Mouse (Mus musculus) limb, embryonic 12.5 days (tissue): ENCODE results near the gene Ppil6. TPM values are rescaled to one million over a fixed set of nuclear protein-coding genes. Genes with fewer than 3 reads are reported as not detected.

Source experiments
- ATAC-seq: fragments of 200-750 bp; cut with Nextera tagmentation; 2 replicates; pipeline ENCODE4 v1.8.0; 2017; ENCODE audit warnings: low read depth, moderate TSS enrichment; ENCODE audit not compliant: insufficient number of reproducible peaks, insufficient read depth, low FRiP score, low TSS enrichment
- H3K27ac ChIP-seq: fragments of 300-500 bp; sonication (generic); 2 replicates; pipeline ENCODE4 v1.5.1; 2016; ENCODE audit warnings: mild to moderate bottlenecking, moderate library complexity
- H3K27me3 ChIP-seq: fragments of 300-500 bp; sonication (generic); 2 replicates; pipeline ENCODE4 v1.6.1; 2016; ENCODE audit warnings: mild to moderate bottlenecking, moderate library complexity
- H3K36me3 ChIP-seq: fragments of 300-500 bp; sonication (generic); 2 replicates; pipeline ENCODE4 v1.6.1; 2016; ENCODE audit warnings: mild to moderate bottlenecking, moderate library complexity
- H3K4me1 ChIP-seq: fragments of 300-500 bp; sonication (generic); replicated peaks from 2 replicates; pipeline ENCODE4 v1.6.1; 2016
- H3K4me2 ChIP-seq: fragments of 300-500 bp; sonication (generic); 2 replicates; pipeline ENCODE4 v1.6.1; 2016; ENCODE audit warnings: mild to moderate bottlenecking, moderate library complexity
- H3K4me3 ChIP-seq: fragments of 300-500 bp; sonication (generic); replicated peaks from 2 replicates; pipeline ENCODE4 v1.5.1; 2016; ENCODE audit warnings: mild to moderate bottlenecking
- H3K9ac ChIP-seq: fragments of 300-500 bp; sonication (generic); replicated peaks from 2 replicates; pipeline ENCODE4 v1.6.1; 2016; ENCODE audit warnings: mild to moderate bottlenecking, moderate library complexity
- H3K9me3 ChIP-seq: fragments of 300-500 bp; sonication (generic); 2 replicates; pipeline ENCODE4 v1.6.1; 2016; ENCODE audit warnings: mild to moderate bottlenecking, moderate library complexity
- WGBS: fragments of 180-500 bp; shearing (Covaris S2); methylation state at CpG from one replicate; pipeline ENCODE4 v1.1.7; 2016; 5-methylcytosine and 5-hydroxymethylcytosine counted together
- polyA plus RNA-seq: library from polyadenylated mRNA; unstranded; fragments of >200 nt; fragmentation: Nextera tagmentation; extraction: Ambion mirVana; gene quantifications from 2 replicates; pipeline ENCODE4 v1.2.1, GENCODE M21; 2016

Ppil6 gene
- polyA plus RNA-seq, 1 experiment from 2014 or later, result 0.60 TPM

DNA sequence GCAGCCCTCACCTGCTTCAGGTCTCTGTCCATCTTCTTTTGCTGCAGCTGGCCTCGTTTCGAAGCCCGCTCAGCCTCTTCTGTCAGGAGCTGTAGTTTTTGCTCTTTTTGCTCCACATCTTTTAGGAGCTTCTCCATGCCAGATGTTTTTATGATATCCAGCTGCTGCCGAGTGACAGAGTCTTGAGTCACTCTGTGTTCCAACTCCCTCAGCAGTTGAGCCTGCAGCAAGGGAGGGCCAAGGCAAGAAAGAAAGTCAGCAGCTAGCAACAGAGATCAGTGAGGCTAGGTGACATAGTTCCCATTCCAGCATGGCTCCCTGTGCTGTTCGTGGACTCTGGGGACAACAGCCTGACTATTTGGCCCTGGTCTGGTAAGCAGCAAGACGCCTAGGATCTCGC lies 60.5 kb downstream of the Ppil6 start:
- Histone ChIP-seq H3K9ac (no peak overlapping the region), H3K9me3 (peaks cover 9% of the 10 kb centered on the region), H3K4me2 (no peak overlapping the region), H3K4me3 (no peak overlapping the region), H3K27ac (no peak overlapping the region), H3K27me3 (no peaks in the 10 kb centered on the region; the same call in 1 of the 2 replicates), H3K36me3 (no peaks in the 10 kb centered on the region), H3K4me1 (peaks cover 27% of the 10 kb centered on the region)
- ATAC-seq, result no peak
- WGBS, result 66% methylated on average over 7 of the region's 7 CpGs

DNA sequence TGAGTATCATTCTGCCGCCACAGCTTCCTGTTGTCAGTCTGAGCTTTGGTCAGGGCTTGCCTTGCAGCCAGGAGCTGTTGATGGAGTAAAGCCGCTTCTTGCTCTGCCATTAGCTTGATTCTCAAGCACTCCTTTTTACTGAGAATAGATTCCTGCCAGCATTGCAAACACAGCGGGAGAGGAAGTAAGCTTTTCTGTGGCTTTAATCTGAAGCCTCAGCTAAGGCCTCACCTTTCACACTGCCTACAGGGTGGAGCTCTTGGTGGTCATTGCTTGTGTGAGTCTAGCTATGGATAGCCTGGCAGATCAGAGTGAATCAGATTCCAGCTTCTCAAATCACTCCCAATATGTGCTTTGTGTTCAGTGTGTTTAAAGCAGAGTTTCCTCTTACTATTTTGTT lies 62.1 kb downstream of the Ppil6 start:
- H3K4me1 ChIP-seq, result peaks cover 27% of the 10 kb centered on the region
- peak overlapping the region; percentile 53; the same call in 1 of the 2 replicates for H3K27ac ChIP-seq
- H3K9ac ChIP-seq, result no peak overlapping the region
- no peak overlapping the region for H3K4me2 ChIP-seq
- H3K27me3 ChIP-seq, result no peaks in the 10 kb centered on the region; the same call in 1 of the 2 replicates
- H3K4me3 ChIP-seq, result no peak overlapping the region
- ATAC-seq, result no peak
- H3K36me3 ChIP-seq, result no peaks in the 10 kb centered on the region
- 30% methylated on average over 3 of the region's 3 CpGs for WGBS
- peaks cover 9% of the 10 kb centered on the region for H3K9me3 ChIP-seq

DNA sequence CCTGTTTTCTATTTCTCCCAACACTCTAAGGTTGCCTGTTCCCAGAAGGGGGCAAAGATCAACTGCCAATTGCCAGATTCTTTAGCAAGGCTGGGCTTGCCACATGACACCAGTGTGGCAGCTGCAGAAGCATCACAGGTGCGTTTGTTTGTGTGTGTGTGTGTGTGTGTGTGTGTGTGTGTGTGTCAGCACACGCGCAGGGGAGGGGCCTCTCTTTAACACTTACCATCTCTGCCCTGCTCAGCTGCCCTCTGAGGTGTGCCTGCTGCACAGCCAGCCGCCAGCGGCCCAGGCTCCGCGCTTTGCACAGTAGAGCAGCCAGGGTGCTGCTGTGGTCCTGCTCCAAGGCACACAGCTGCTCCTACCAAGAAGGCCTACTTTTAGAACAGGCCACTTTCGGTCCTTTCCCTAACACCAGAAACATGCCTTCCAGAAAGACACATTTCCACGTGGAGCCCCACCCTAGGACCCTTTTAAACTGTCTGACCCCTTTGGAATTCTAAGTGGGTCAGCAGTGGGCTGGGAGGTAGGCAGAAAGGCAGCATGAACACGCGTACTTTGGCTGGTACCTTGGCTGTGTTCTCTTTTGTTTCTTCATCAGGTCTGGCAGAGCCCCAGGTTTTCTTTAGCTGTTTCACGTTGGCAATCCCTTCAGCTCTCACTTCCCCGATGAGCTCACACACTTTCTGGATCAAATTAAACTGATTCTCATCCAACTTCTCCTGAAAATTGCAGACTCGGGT lies 62.8 kb downstream of the Ppil6 start:
- H3K4me1 ChIP-seq, result peaks cover 27% of the 10 kb centered on the region
- no peaks in the 10 kb centered on the region for H3K36me3 ChIP-seq
- H3K4me2 ChIP-seq, result no peak overlapping the region
- H3K27ac ChIP-seq, result peak overlapping the region; percentile 69
- H3K9me3 ChIP-seq, result peaks cover 9% of the 10 kb centered on the region
- WGBS, result 26% methylated on average over 14 of the region's 14 CpGs
- H3K9ac ChIP-seq, result no peak overlapping the region
- ATAC-seq, result peak; percentile 80
- no peaks in the 10 kb centered on the region; the same call in 1 of the 2 replicates for H3K27me3 ChIP-seq
- no peak overlapping the region for H3K4me3 ChIP-seq

DNA sequence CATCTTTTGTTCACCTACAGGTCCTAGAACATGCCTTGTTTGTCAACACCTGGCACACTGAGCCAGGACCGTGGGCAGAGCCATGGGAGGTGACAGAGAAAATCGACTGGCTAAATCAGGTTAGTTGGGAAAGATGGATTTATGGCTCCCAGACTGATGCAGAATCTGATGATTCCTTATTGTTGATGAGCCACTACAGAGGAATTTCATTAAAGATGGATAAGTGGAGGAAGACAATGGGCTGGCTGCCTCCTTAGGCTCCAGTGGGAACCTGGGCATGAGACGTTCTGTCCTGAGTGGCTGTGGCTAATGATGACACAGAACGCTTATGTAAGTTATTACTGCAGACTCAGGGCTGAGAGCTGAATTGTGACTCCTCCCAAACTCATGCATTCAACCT lies 63.5 kb downstream of the Ppil6 start:
- Histone ChIP-seq H3K9ac (no peak overlapping the region), H3K9me3 (peaks cover 6% of the 10 kb centered on the region), H3K27ac (peak overlapping the region; percentile 69; the same call in 1 of the 2 replicates), H3K36me3 (no peaks in the 10 kb centered on the region), H3K27me3 (no peaks in the 10 kb centered on the region; the same call in 1 of the 2 replicates), H3K4me3 (no peak overlapping the region), H3K4me2 (no peak overlapping the region), H3K4me1 (peaks cover 27% of the 10 kb centered on the region)
- ATAC-seq, result no peak
- WGBS, result 68% methylated on average over 4 of the region's 4 CpGs

DNA sequence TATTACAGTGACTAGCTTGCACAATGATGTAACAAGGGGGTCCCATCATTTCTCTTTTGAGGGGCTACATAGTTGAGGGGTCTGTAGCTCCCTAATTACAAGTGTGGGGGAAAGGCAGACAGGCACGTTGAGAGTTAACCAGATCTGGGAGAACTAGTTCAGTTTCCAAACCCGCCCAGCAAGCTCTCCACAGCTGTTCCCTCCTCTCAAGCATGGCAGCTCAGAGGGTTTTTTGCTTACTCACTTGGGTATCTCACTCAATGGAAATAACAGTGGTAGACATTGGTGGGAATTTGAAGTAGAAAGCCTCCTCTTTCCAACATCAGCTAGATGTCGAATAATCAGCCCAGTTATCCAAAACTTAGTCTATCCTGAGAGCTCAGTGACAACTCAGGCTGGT lies 64.8 kb downstream of the Ppil6 start:
- Histone ChIP-seq H3K9ac (no peak overlapping the region), H3K36me3 (no peaks in the 10 kb centered on the region), H3K4me3 (no peak overlapping the region), H3K4me1 (peaks cover 27% of the 10 kb centered on the region), H3K4me2 (no peak overlapping the region), H3K27ac (no peak overlapping the region), H3K27me3 (no peaks in the 10 kb centered on the region; the same call in 1 of the 2 replicates), H3K9me3 (0 out of 2 replicates have a peak, but pooled peaks cover 5% of the 10 kb centered on the region)
- 81% methylated on average over 3 of the region's 3 CpGs for WGBS
- ATAC-seq, result no peak

DNA sequence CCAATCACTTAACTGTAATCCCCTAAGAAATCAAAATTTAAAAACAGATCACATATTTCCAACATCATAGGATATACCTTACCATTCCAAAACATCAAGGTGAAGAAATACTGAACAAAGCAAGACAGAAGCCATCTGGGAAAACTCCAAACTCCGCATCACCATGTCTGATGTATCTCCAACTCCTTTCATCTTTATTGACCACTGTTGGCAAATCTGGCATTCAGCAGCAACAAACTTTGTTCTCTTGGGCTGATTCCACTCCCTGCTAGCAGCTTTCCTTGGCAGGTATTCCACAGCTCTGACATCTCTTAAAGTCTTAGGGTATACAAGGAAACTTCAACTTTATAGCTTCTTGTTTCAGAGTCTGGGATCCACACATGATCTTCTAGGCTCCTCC lies 68.2 kb downstream of the Ppil6 start:
- no peaks in the 10 kb centered on the region; the same call in 1 of the 2 replicates for H3K27me3 ChIP-seq
- H3K4me2 ChIP-seq, result no peak overlapping the region
- peaks cover 15% of the 10 kb centered on the region for H3K9me3 ChIP-seq
- no peak for ATAC-seq
- peaks cover 4% of the 10 kb centered on the region for H3K4me1 ChIP-seq
- no peak overlapping the region for H3K4me3 ChIP-seq
- H3K36me3 ChIP-seq, result no peaks in the 10 kb centered on the region
- H3K9ac ChIP-seq, result no peak overlapping the region
- 98% methylated on average over 1 of the region's 1 CpGs for WGBS
- no peak overlapping the region for H3K27ac ChIP-seq

DNA sequence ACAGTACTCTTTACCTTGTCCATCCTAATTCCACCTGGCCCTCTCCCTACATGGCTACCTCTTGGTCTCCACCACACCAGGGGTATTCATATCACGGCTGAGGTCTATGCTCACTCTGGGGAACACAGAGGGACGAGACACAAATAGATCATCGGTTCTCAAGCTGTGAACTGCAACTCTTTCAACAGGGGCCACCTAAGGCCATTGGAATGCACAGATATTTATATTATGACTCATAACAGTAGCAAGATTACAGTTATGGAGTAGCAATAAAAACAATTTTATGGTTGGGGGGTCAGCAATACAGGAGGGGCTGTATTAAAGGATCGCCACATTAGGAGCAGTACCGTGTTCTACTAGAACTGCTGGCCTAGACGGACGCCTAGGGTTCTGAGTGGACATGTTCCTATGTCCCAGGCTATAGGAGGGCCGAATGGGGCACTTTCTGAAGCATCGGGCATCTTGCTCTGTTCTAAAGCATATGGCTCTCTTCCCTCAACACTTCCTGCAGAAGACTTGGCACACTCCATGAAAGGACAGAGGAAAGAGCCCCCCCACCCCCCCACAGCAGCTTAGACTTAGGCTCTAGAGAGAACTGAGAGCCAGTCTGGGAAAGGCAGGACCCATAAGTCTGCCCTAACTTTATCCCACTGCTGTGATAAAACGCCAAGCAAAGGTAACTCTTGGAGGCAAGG lies 71.6 kb downstream of the Ppil6 start:
- Histone ChIP-seq H3K4me2 (no peak overlapping the region), H3K36me3 (no peaks in the 10 kb centered on the region), H3K27me3 (no peaks in the 10 kb centered on the region), H3K9ac (no peak overlapping the region), H3K4me3 (no peak overlapping the region), H3K4me1 (0 out of 2 replicates have a peak, but pooled peaks cover 3% of the 10 kb centered on the region), H3K9me3 (peaks cover 15% of the 10 kb centered on the region), H3K27ac (no peak overlapping the region)
- ATAC-seq, result no peak
- 93% methylated on average over 10 of the region's 10 CpGs for WGBS

Other genes with a start within 250 kb of the Ppil6 start
- gene Fig4, start 187.2 kb upstream of the Ppil6 start, polyA plus RNA-seq, result 12.9 and 15.1 TPM in 2 replicates
- gene Ak9, start 186.5 kb upstream of the Ppil6 start, polyA plus RNA-seq, result 0.03 and 0.05 TPM in 2 replicates
- gene Zbtb24, start 40.1 kb upstream of the Ppil6 start, polyA plus RNA-seq, result 22.3 and 23.6 TPM in 2 replicates
- 64.2 and 72.3 TPM in 2 replicates for gene Mical1, start 14.1 kb upstream of the Ppil6 start, polyA plus RNA-seq
- 64.3 and 64.7 TPM in 2 replicates for gene Smpd2, start 70 bp upstream of the Ppil6 start, polyA plus RNA-seq
- gene Cd164, start 29.0 kb downstream of the Ppil6 start, polyA plus RNA-seq, result 170 and 176 TPM in 2 replicates
- 0.71 and 1.1 TPM in 2 replicates for gene Ccdc162, start 226.2 kb downstream of the Ppil6 start, polyA plus RNA-seq